Mouse (Mus musculus) olfactory bulb, adult 2 months (tissue): Measurements from ENCODE around the gene Gm3371. TPM values are rescaled to one million over a fixed set of nuclear protein-coding genes. Genes with fewer than 3 reads are reported as not detected.
"Not testable (repeated sequence)": the region's sequence is repeated elsewhere in the genome, so short reads cannot be mapped to it uniquely, and the experiment has no call there.

Experiments used
- H3K27ac ChIP-seq: fragments of 200-500 bp; 2 replicates; pipeline ENCODE4 v1.5.1; 2012; ENCODE audit warnings: low read depth, low read length; ENCODE audit not compliant: insufficient read depth
- H3K4me1 ChIP-seq: fragments of 200-500 bp; 2 replicates; pipeline ENCODE4 v1.6.1; 2012; ENCODE audit warnings: low read length; ENCODE audit not compliant: control insufficient read depth, insufficient read depth
- H3K4me3 ChIP-seq: fragments of 200-500 bp; 2 replicates; pipeline ENCODE4 v1.5.1; 2012; ENCODE audit warnings: mild to moderate bottlenecking, low read depth, low read length, moderate library complexity; ENCODE audit not compliant: insufficient read depth
- WGBS: fragments of 180-500 bp; shearing (Covaris S2); methylation state at CpG from one replicate; pipeline ENCODE4 v1.1.7; 2018; 5-methylcytosine and 5-hydroxymethylcytosine counted together
- polyA plus RNA-seq: library from polyadenylated mRNA; stranded (reverse); fragments of >200 nt; gene quantifications from 2 replicates; pipeline ENCODE4 v1.2.4, GENCODE M21; 2012; ENCODE audit warnings: low replicate concordance; ENCODE audit not compliant: missing spikeins, insufficient read depth, insufficient read length

The Gm3371 gene
- not detected in 2 replicates for polyA plus RNA-seq

- WGBS, result 100% methylated on average over 1 of the region's 2 CpGs
- not testable (repeated sequence) for H3K27ac ChIP-seq, H3K4me3 ChIP-seq, H3K4me1 ChIP-seq
Observed at GRCm38 (mm10) chr14:44410588-44410987, at the start of gene Gm3371. TSS of gene Gm3371 (minus strand) at chr14:44410688.

DNA sequence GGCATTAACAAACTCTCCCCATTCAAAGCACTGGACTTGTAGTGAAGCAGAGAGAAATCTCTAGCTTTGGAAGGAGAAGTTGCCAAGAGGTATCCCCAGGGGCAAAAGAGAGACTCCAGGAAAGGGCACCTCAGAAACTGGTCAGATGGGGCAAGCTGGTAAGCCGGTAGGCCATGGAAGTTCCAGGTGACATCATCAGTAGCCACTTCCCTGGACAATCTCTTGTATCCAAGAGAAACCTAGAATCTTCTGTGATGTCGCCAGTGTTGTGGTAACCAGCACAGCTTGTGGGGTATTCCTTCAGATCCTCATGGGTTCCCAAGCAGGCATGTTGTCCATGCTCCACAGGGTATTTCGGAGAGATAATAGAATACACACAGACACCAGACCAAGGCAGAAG is 22.8 kb upstream of the Gm3371 start, which contains the start of gene Gm8232:
Gm8232 (plus strand) TSS at position 301 of the 400 bp plus-strand sequence.
- not testable (repeated sequence) for H3K27ac ChIP-seq, H3K4me1 ChIP-seq, H3K4me3 ChIP-seq
- 88% methylated on average over 3 of the region's 3 CpGs for WGBS

DNA sequence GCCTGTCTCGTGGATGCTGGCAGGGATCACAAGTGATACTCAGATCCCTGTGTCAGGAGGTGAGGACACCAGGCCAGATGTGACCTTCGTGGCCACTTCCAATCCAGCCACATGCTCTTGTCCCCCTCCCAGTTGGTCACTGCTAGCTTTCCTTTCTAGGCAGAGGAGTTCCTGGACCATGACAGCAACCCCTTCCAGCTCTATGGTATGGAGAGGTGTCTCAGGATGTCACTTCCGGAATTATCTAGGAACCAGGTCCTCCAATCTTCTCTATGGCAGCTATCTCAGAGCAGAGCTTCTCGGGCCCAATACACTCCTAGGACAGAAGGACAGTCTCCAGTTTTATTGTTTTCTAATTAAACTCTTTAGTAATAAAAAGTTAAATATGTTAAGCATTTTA is 26.3 kb downstream of the Gm3371 start:
- not testable (repeated sequence) for H3K4me1 ChIP-seq, H3K4me3 ChIP-seq, H3K27ac ChIP-seq
- WGBS, result 81% methylated on average over 4 of the region's 4 CpGs

DNA sequence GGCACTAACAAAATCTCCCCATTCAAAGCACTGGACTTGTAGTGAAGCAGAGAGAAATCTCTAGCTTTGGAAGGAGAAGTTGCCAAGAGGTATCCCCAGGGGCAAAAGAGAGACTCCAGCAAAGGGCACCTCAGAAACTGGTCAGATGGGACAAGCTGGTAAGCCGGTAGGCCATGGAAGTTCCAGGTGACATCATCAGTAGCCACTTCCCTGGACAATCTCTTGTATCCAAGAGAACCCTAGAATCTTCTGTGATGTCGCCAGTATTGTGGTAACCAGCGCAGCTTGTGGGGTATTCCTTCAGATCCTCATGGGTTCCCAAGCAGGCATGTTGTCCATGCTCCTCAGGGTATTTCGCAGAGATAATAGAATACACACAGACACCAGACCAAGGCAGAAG is 45.4 kb downstream of the Gm3371 start, which contains the start of gene Gm8229:
Gm8229 (plus strand) TSS at position 301 of the 400 bp plus-strand sequence.
- WGBS, result 96% methylated on average over 4 of the region's 4 CpGs
- H3K4me1 ChIP-seq, H3K4me3 ChIP-seq, H3K27ac ChIP-seq: not testable (repeated sequence)

DNA sequence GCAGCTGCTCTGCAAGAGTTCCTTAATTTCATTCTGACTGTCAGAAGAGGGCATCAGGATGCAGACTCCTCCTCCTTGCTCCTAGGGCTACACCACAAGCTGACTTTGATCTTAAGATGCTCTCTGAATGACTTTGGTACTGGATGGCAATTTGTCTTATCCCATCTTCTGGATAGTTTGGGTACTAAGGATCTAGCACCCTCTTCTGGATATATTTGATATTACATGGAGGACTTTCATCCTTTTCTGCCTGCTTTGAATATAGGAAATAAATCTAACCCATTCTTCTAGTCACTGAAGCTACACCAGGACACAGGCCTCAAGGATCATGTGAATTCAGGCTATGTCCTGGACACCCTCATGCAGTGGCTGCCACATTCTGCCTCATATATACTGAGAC is 48.2 kb downstream of the Gm3371 start:
- not testable (repeated sequence) for H3K4me1 ChIP-seq, H3K27ac ChIP-seq, H3K4me3 ChIP-seq

GRCm38 (mm10) chr14:44361416-44361815 is 49.1 kb downstream of the Gm3371 start:
- not testable (repeated sequence) for H3K4me3 ChIP-seq, H3K4me1 ChIP-seq, H3K27ac ChIP-seq
- WGBS, result 33% methylated on average over 2 of the region's 2 CpGs

Other genes starting within 250 kb of the Gm3371 start
- not detected in 2 replicates for gene Gm8212, start 213.0 kb downstream of the Gm3371 start, polyA plus RNA-seq
- not detected in 2 replicates for gene 4930503E14Rik, start 197.4 kb downstream of the Gm3371 start, polyA plus RNA-seq
- not detected in 2 replicates for gene Gm8220, start 125.1 kb downstream of the Gm3371 start, polyA plus RNA-seq
- gene Gm5930, start 72.1 kb downstream of the Gm3371 start, polyA plus RNA-seq, result not detected in 2 replicates
- not detected in 2 replicates for gene Gm8229, start 45.3 kb downstream of the Gm3371 start, polyA plus RNA-seq
- not detected in 2 replicates for gene Gm8232, start 22.9 kb upstream of the Gm3371 start, polyA plus RNA-seq
- not detected in 2 replicates for gene BC061237, start 81.8 kb upstream of the Gm3371 start, polyA plus RNA-seq
- not detected in 2 replicates for gene Gm17093, start 107.6 kb upstream of the Gm3371 start, polyA plus RNA-seq
- not detected in 2 replicates for gene Gm8247, start 172.5 kb upstream of the Gm3371 start, polyA plus RNA-seq
- not detected in 2 replicates for gene Gm5624, start 217.2 kb upstream of the Gm3371 start, polyA plus RNA-seq